Mouse (Mus musculus) ES-Bruce4 (cell line): ENCODE results near the gene Olfr524.

Experiments
- EP300 ChIP-seq: IDR thresholded peaks from 2 replicates; pipeline ENCODE4 v1.6.1; 2011; ENCODE audit warnings: low read depth, low read length; ENCODE audit not compliant: insufficient read depth
- POLR2A ChIP-seq: IDR thresholded peaks from one replicate; pipeline ENCODE4 v1.8.1; 2011; ENCODE audit warnings: low read length; ENCODE audit not compliant: insufficient read depth

DNA sequence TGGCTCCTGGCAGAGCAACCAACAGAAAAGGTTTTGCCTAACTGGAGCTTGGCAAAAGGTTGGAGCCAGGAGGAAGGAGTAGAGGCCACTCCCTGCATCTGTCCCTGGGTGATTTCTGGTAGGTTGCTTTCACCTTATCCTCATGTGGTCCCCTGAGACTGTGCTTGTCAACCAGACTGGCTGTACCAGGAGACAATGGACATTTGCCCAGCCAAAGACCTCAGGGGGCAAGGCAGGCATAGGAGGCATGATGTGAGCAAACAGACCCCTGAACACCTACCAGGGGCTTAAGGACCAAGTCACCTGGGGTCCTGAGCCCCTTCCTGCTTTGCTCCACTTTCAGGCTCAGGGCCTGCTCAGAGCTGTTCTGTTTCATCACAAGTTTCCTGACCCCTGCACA, at the start of gene Olfr524:
- no peak for TF ChIP-seq POLR2A
- TF ChIP-seq EP300: no peak
